Comparison of ENCODE assay signal across 8 mouse cellular contexts in genomic region chr10:61072324-61072723, GRCm38 (mm10). TPM values are rescaled to one million over a fixed set of nuclear protein-coding genes. Genes with fewer than 3 reads are reported as not detected.
DNase-seq lines count a peak whose midpoint lies in the region; ATAC-seq and TF ChIP-seq lines count a peak whose summit lies in the region.

No protein-coding gene starts in this region.

- TF ChIP-seq CTCF in lung, embryonic 14.5 days (IDR thresholded peaks at IDR 0.05; ENCODE audit: low read depth), result peak; percentile 93

- no peak overlapping the region for H3K4me2 ChIP-seq in midbrain, embryonic 13.5 days (replicated peaks)
- no peak overlapping the region for H3K4me2 ChIP-seq in lung, embryonic 14.5 days

- H3K36me3 ChIP-seq in midbrain, embryonic 10.5 days, result no peaks in the 10 kb centered on the region
- no peaks in the 10 kb centered on the region for H3K36me3 ChIP-seq in midbrain, embryonic 13.5 days
- H3K36me3 ChIP-seq in lung, embryonic 14.5 days (ENCODE audit: insufficient read depth), result no peaks in the 10 kb centered on the region

- H3K4me3 ChIP-seq in midbrain, embryonic 10.5 days, result no peak overlapping the region
- no peak overlapping the region for H3K4me3 ChIP-seq in midbrain, embryonic 13.5 days (replicated peaks)
- no peak overlapping the region for H3K4me3 ChIP-seq in lung, embryonic 14.5 days (ENCODE audit: low read depth, low read length)

- peaks cover 55% of the 10 kb centered on the region for H3K27me3 ChIP-seq in midbrain, embryonic 10.5 days (ENCODE audit: low read depth, poor library complexity, severe bottlenecking)
- peaks cover 6% of the 10 kb centered on the region; the same call in 1 of the 2 replicates for H3K27me3 ChIP-seq in midbrain, embryonic 13.5 days
- H3K27me3 ChIP-seq in lung, embryonic 14.5 days (ENCODE audit: insufficient read depth, low read length), result no peaks in the 10 kb centered on the region

- WGBS in midbrain, embryonic 10.5 days, result 13% methylated on average over 16 of the region's 16 CpGs
- 12% methylated on average over 16 of the region's 16 CpGs for WGBS in midbrain, embryonic 13.5 days
- 13% methylated on average over 16 of the region's 16 CpGs for WGBS in lung, embryonic 14.5 days

- H3K4me1 ChIP-seq in midbrain, embryonic 10.5 days, result peaks cover 29% of the 10 kb centered on the region
- H3K4me1 ChIP-seq in midbrain, embryonic 13.5 days (replicated peaks), result peaks cover 8% of the 10 kb centered on the region
- 0 out of 2 replicates have a peak, but pooled peaks cover 3% of the 10 kb centered on the region for H3K4me1 ChIP-seq in lung, embryonic 14.5 days (ENCODE audit: insufficient read depth)

- H3K27ac ChIP-seq in midbrain, embryonic 10.5 days (replicated peaks), result no peak overlapping the region
- no peak overlapping the region for H3K27ac ChIP-seq in midbrain, embryonic 13.5 days
- no peak overlapping the region for H3K27ac ChIP-seq in lung, embryonic 14.5 days (ENCODE audit: low read depth)

- H3K9me3 ChIP-seq in midbrain, embryonic 10.5 days (replicated peaks), result no peaks in the 10 kb centered on the region
- no peaks in the 10 kb centered on the region for H3K9me3 ChIP-seq in midbrain, embryonic 13.5 days
- no peaks in the 10 kb centered on the region for H3K9me3 ChIP-seq in lung, embryonic 14.5 days (ENCODE audit: low read depth, low read length)

- DNase-seq in CD4-positive, CD25-positive, alpha-beta regulatory T cell, adult 2 months (ENCODE audit: low read depth, low spot score), result peak; percentile 58
- peak; percentile 66 for DNase-seq in midbrain, embryonic 10.5 days (ENCODE audit: low spot score)
- peak; percentile 46 for DNase-seq in cerebellum, adult 9-11 months
- peak; percentile 65 for DNase-seq in kidney, adult 9 months
- peak; percentile 76 for DNase-seq in lung, embryonic 14.5 days
- peak; percentile 62 for DNase-seq in right cerebral cortex, postnatal 4 days

- no peak for ATAC-seq in CD4-positive, CD25-positive, alpha-beta regulatory T cell, adult 4 months
- no peak for ATAC-seq in midbrain, embryonic 13.5 days
- ATAC-seq in lung, embryonic 14.5 days (ENCODE audit: insufficient read depth), result no peak

- no peak overlapping the region for H3K9ac ChIP-seq in midbrain, embryonic 13.5 days (replicated peaks)
- H3K9ac ChIP-seq in lung, embryonic 14.5 days, result no peak overlapping the region

RNA-seq across cellular contexts. Expression of gene Pcbd1, which starts 16.8 kb away (rescaled TPM):
- under 1 TPM in 1 of 2 experiments, not detected in 1; 0.90 TPM for polyA plus RNA-seq in CD4-positive, CD25-positive, alpha-beta regulatory T cell, adult 4 months (2017; shearing (Covaris generic))
- polyA plus RNA-seq in midbrain, embryonic 10.5 days (2016; fragmentation: Nextera tagmentation; extraction: Ambion mirVana), result 21.0 and 29.3 TPM in 2 replicates
- polyA plus RNA-seq in midbrain, embryonic 13.5 days (2015; fragmentation: Nextera tagmentation; extraction: Ambion mirVana), result 31.8 and 32.6 TPM in 2 replicates
- polyA plus RNA-seq in lung, embryonic 14.5 days (2014; fragmentation: Nextera tagmentation; extraction: Ambion mirVana), result 67.5 and 71.2 TPM in 2 replicates

Comparison
In these comparisons a context has a peak if more than half of its experiments do, and no peak if none do; other contexts are left out.
1. RNA of gene Pcbd1, which starts 16.8 kb away (polyA plus RNA-seq): 67.5 to 71.2 TPM in lung, embryonic 14.5 days, 31.8 to 32.6 TPM in midbrain, embryonic 13.5 days and 21.0 to 29.3 TPM in midbrain, embryonic 10.5 days; 0.90 TPM in CD4-positive, CD25-positive, alpha-beta regulatory T cell, adult 4 months; every median in the first group is over 10 times any median in the second.
2. Peak in every context shown above with its lines, with median percentiles within 50 percentile points of each other: DNase-seq.